Mouse (Mus musculus) embryonic stem cell, embryonic (primary cell): ENCODE results near the gene Gad2.

Experiments
- CTCF ChIA-PET, 4 experiments: fragments of 300-600 bp in 2 of 4; fragments of 350-600 bp in 2 of 4; sonication (Branson Sonifier 250); formaldehyde crosslinking; loops; one replicate each; lab custom pipeline; 2022; ENCODE audit warnings: inconsistent platforms in 2 of 4; lab: Charles Lee
- POLR2A ChIA-PET, 4 experiments: fragments of 300-600 bp in 2 of 4; fragments of 350-600 bp in 2 of 4; sonication (Branson Sonifier 250); formaldehyde crosslinking; loops; one replicate each; lab custom pipeline; 2022; ENCODE audit warnings: antibody characterized with exemption in 4 of 4, inconsistent platforms in 1 of 4; lab: Charles Lee

Gene Gad2

GRCm38 (mm10) chr2:22627147-22627666 lies 5.2 kb downstream of the Gad2 start:
- ChIA-PET POLR2A (no interaction called here), CTCF (no interaction called here)

- POLR2A ChIA-PET: no interaction called here
- CTCF ChIA-PET: no interaction called here
These were observed 5.9 kb downstream of the Gad2 start for GRCm38 (mm10) chr2:22627819-22628432.

- POLR2A ChIA-PET: no interaction called here
These were observed 12.8 kb downstream of the Gad2 start for GRCm38 (mm10) chr2:22634766-22635165.

GRCm38 (mm10) chr2:22646134-22646533 lies 24.1 kb downstream of the Gad2 start:
- ChIA-PET POLR2A (no interaction called here), CTCF (no interaction called here)

More at GRCm38 (mm10) chr2:22634766-22635165, 12.8 kb downstream of the Gad2 start:
- CTCF ChIA-PET: interaction anchor here in 1 of 4 experiments (0.7 kb wide), 1 partner anchor 289 kb away, joined by 4 read pairs; no protein-coding TSS in a partner anchor

GRCm38 (mm10) chr2:22648394-22648793 lies 26.4 kb downstream of the Gad2 start:
- POLR2A ChIA-PET: interaction anchor here in 1 of 4 experiments (1.4 kb wide), 1 partner anchor 17 kb away, joined by 3 read pairs; no protein-coding TSS in a partner anchor
- CTCF ChIA-PET: interaction anchor here in 1 of 4 experiments (1.4 kb wide), 1 partner anchor 690 kb away, joined by 4 read pairs; no protein-coding TSS in a partner anchor

- ChIA-PET POLR2A (no interaction called here), CTCF (interaction anchor here in 1 of 4 experiments (1.2 kb wide), 1 partner anchor 693 kb away, joined by 3 read pairs; no protein-coding TSS in a partner anchor)
These were observed 29.8 kb downstream of the Gad2 start for GRCm38 (mm10) chr2:22651826-22652225.

- POLR2A ChIA-PET: no interaction called here
- CTCF ChIA-PET: no interaction called here
These were observed 41.7 kb downstream of the Gad2 start for GRCm38 (mm10) chr2:22663731-22664130.

- POLR2A ChIA-PET: interaction anchor here in 2 of 4 experiments (0.6 to 0.8 kb wide), 2 partner anchors 34 to 247 kb away, joined by 3 to 5 read pairs; no protein-coding TSS in a partner anchor
These were observed 48.4 kb downstream of the Gad2 start for GRCm38 (mm10) chr2:22670415-22670814.

GRCm38 (mm10) chr2:22671348-22671747 lies 49.3 kb downstream of the Gad2 start:
- CTCF ChIA-PET: no interaction called here
- POLR2A ChIA-PET: no interaction called here

More at GRCm38 (mm10) chr2:22670415-22670814, 48.4 kb downstream of the Gad2 start:
- CTCF ChIA-PET: no interaction called here

- CTCF ChIA-PET: no interaction called here
- POLR2A ChIA-PET: no interaction called here
These were observed 55.1 kb downstream of the Gad2 start for GRCm38 (mm10) chr2:22677066-22677465.

- CTCF ChIA-PET: no interaction called here
- POLR2A ChIA-PET: no interaction called here
These were observed 57.9 kb downstream of the Gad2 start for GRCm38 (mm10) chr2:22679944-22680343.

- POLR2A ChIA-PET: no interaction called here
- CTCF ChIA-PET: interaction anchor here in 3 of 4 experiments (0.5 to 0.8 kb wide), 5 partner anchors 31 to 1697 kb away, joined by 3 to 4 read pairs (median 3); no protein-coding TSS in a partner anchor
These were observed 68.0 kb downstream of the Gad2 start for GRCm38 (mm10) chr2:22689969-22690368.

- ChIA-PET CTCF (no interaction called here), POLR2A (interaction anchor here in 1 of 4 experiments (0.6 to 0.7 kb wide), 2 partner anchors 34 to 784 kb away, joined by 3 to 5 read pairs; no protein-coding TSS in a partner anchor)
These were observed 83.0 kb downstream of the Gad2 start for GRCm38 (mm10) chr2:22704780-22705727.

GRCm38 (mm10) chr2:22706233-22706632 lies 84.2 kb downstream of the Gad2 start:
- CTCF ChIA-PET: no interaction called here
- POLR2A ChIA-PET: no interaction called here

- CTCF ChIA-PET: interaction anchor here in 3 of 4 experiments (0.5 to 1.4 kb wide), 5 partner anchors 32 to 804 kb away, joined by 3 to 5 read pairs (median 5); no protein-coding TSS in a partner anchor
- POLR2A ChIA-PET: interaction anchor here in 1 of 4 experiments (0.8 kb wide), 1 partner anchor 178 kb away, joined by 3 read pairs; no protein-coding TSS in a partner anchor
These were observed 99.8 kb downstream of the Gad2 start for GRCm38 (mm10) chr2:22721522-22722470.

- ChIA-PET POLR2A (no interaction called here), CTCF (no interaction called here)
These were observed 102.0 kb downstream of the Gad2 start for GRCm38 (mm10) chr2:22723927-22724534.

GRCm38 (mm10) chr2:22727113-22727512 lies 105.1 kb downstream of the Gad2 start:
- CTCF ChIA-PET: no interaction called here
- POLR2A ChIA-PET: interaction anchor here in 1 of 4 experiments (0.7 kb wide), 1 partner anchor 16 kb away, joined by 3 read pairs; no protein-coding TSS in a partner anchor

GRCm38 (mm10) chr2:22736134-22736533 lies 114.1 kb downstream of the Gad2 start:
- POLR2A ChIA-PET: no interaction called here

More at GRCm38 (mm10) chr2:22736134-22736533, 114.1 kb downstream of the Gad2 start:
- CTCF ChIA-PET: no interaction called here
